Mouse (Mus musculus): ENCODE results near the gene Agk.

GRCm38 (mm10) chr6:40423013-40423412 is 98.0 kb downstream of the Agk start:
- TF ChIP-seq CTCF (IDR thresholded peaks at IDR 0.05) = no peak
- no peak for TF ChIP-seq EP300 (IDR thresholded peaks at IDR 0.05)

Data from lung, postnatal 0 days (tissue).